Mouse (Mus musculus) urinary bladder, adult 2 months (tissue): ENCODE measurements around the gene Stx4a. TPM values are rescaled to one million over a fixed set of nuclear protein-coding genes. Genes with fewer than 3 reads are reported as not detected.
"Not testable (repeated sequence)": the region's sequence is repeated elsewhere in the genome, so short reads cannot be mapped to it uniquely, and the experiment has no call there.

ENCODE experiments used
- DNase-seq: peaks from one replicate; pipeline ENCODE4 v3.0.0; 2022; ENCODE audit warnings: low spot score
- polyA plus RNA-seq: library from polyadenylated mRNA; depleted of rRNA; stranded (reverse); fragments of >200 nt; gene quantifications from 2 replicates; pipeline ENCODE4 v1.2.3, GENCODE M21; 2012

Stx4a gene
- polyA plus RNA-seq, 1 experiment: 178 TPM

GRCm38 (mm10) chr7:127867641-127868040 is 43.5 kb downstream of the Stx4a start:
- DNase-seq: no peak

- DNase-seq: no peak
Measured at GRCm38 (mm10) chr7:127869149-127869810, 45.2 kb downstream of the Stx4a start.

- DNase-seq: no peak
Measured at GRCm38 (mm10) chr7:127870136-127870821, 46.2 kb downstream of the Stx4a start.

GRCm38 (mm10) chr7:127874812-127875626 is 50.9 kb downstream of the Stx4a start:
- no peak for DNase-seq

- peak; percentile 77 for DNase-seq
Measured at GRCm38 (mm10) chr7:127875627-127876001, 51.5 kb downstream of the Stx4a start.

- DNase-seq: no peak
Measured at GRCm38 (mm10) chr7:127876041-127876466, 52.0 kb downstream of the Stx4a start, which contains the start of gene Zfp646. Gene Zfp646 (plus strand): TSS chr7:127876221.

- peak; percentile 83 for DNase-seq
Measured at GRCm38 (mm10) chr7:127876467-127877348, 52.6 kb downstream of the Stx4a start, which contains the start of gene Zfp668. Gene Zfp668 (minus strand): TSS chr7:127876828.

- no peak for DNase-seq
Measured at GRCm38 (mm10) chr7:127879301-127879700, 55.2 kb downstream of the Stx4a start.

GRCm38 (mm10) chr7:127880431-127880830 is 56.3 kb downstream of the Stx4a start:
- no peak for DNase-seq

- peak; percentile 22 for DNase-seq
Measured at GRCm38 (mm10) chr7:127885951-127886350, 61.9 kb downstream of the Stx4a start.

- DNase-seq: peak; percentile 18
Measured at GRCm38 (mm10) chr7:127886551-127886950, 62.5 kb downstream of the Stx4a start.

- DNase-seq: peak; percentile 18
Measured at GRCm38 (mm10) chr7:127887191-127887590, 63.1 kb downstream of the Stx4a start.

- DNase-seq: no peak
Measured at GRCm38 (mm10) chr7:127887781-127888180, 63.7 kb downstream of the Stx4a start.

GRCm38 (mm10) chr7:127888821-127889220 is 64.7 kb downstream of the Stx4a start:
- DNase-seq: peak; percentile 20

GRCm38 (mm10) chr7:127890798-127891197 is 66.7 kb downstream of the Stx4a start, which contains the start of gene Prss53:
Gene Prss53 (minus strand): TSS chr7:127890970.
- DNase-seq: peak; percentile 18

GRCm38 (mm10) chr7:127894480-127894879 is 70.4 kb downstream of the Stx4a start:
- DNase-seq: no peak

GRCm38 (mm10) chr7:127895442-127895841 is 71.3 kb downstream of the Stx4a start, which contains the start of the genes Gm21974 and Vkorc1:
Gene Gm21974 (minus strand): TSS chr7:127895454.
Gene Vkorc1 (minus strand): TSS chr7:127895617.
- DNase-seq: peak; percentile 82

GRCm38 (mm10) chr7:127895891-127896290 is 71.8 kb downstream of the Stx4a start:
- not testable (repeated sequence) for DNase-seq

GRCm38 (mm10) chr7:127896384-127896783 is 72.3 kb downstream of the Stx4a start:
- DNase-seq: no peak

GRCm38 (mm10) chr7:127897542-127897941 is 73.4 kb downstream of the Stx4a start:
- no peak for DNase-seq
